Mouse (Mus musculus) megakaryocyte-erythroid progenitor cell, adult 5-6 weeks (primary cell): ENCODE measurements around the gene Selenof. TPM values are rescaled to one million over a fixed set of nuclear protein-coding genes. Genes with fewer than 3 reads are reported as not detected.

Source experiments
- ATAC-seq: replicated peaks from 2 replicates; pipeline ENCODE4 v1.8.0; 2016; ENCODE audit warnings: mild to moderate bottlenecking, inconsistent platforms; ENCODE audit not compliant: severe bottlenecking, poor library complexity, low FRiP score, low TSS enrichment
- total RNA-seq, 2 experiments: library from RNA; stranded (forward) in 1 of 2; stranded (reverse) in 1 of 2; fragments of 200-1000, 215-1000 nt in 1 of 2; fragments of >200 nt in 1 of 2; fragmentation: Nextera tagmentation in 1 of 2; gene quantifications; 2 replicates each; pipeline ENCODE4 v1.2.3; 2014 to 2017

The Selenof gene
- total RNA-seq, 2 experiments from 2014 or later: 228 to 570 TPM

- no peak for ATAC-seq
Observed at GRCm38 (mm10) chr3:144558274-144558673, 11.8 kb upstream of the Selenof start.

GRCm38 (mm10) chr3:144561511-144562250, 8.4 kb upstream of the Selenof start:
- peak; percentile 73 for ATAC-seq

GRCm38 (mm10) chr3:144563916-144564315, 6.2 kb upstream of the Selenof start:
- no peak for ATAC-seq

GRCm38 (mm10) chr3:144565212-144565611, 4.9 kb upstream of the Selenof start:
- ATAC-seq: no peak

GRCm38 (mm10) chr3:144568861-144569361, 1.2 kb upstream of the Selenof start:
- no peak for ATAC-seq

GRCm38 (mm10) chr3:144569401-144569971, 618 bp upstream of the Selenof start:
- ATAC-seq: peak; percentile 9

GRCm38 (mm10) chr3:144570816-144571487, 848 bp downstream of the Selenof start:
- no peak for ATAC-seq

GRCm38 (mm10) chr3:144574256-144574655, 4.2 kb downstream of the Selenof start:
- no peak for ATAC-seq

- no peak for ATAC-seq
Observed at GRCm38 (mm10) chr3:144577366-144578340, 7.5 kb downstream of the Selenof start.

- ATAC-seq: no peak
Observed at GRCm38 (mm10) chr3:144578921-144579320, 8.8 kb downstream of the Selenof start.

GRCm38 (mm10) chr3:144579796-144580195, 9.7 kb downstream of the Selenof start:
- no peak for ATAC-seq

- ATAC-seq: no peak
Observed at GRCm38 (mm10) chr3:144580281-144580680, 10.2 kb downstream of the Selenof start.

- no peak for ATAC-seq
Observed at GRCm38 (mm10) chr3:144581842-144582241, 11.7 kb downstream of the Selenof start.

- peak; percentile 56 for ATAC-seq
Observed at GRCm38 (mm10) chr3:144582306-144582705, 12.2 kb downstream of the Selenof start.

GRCm38 (mm10) chr3:144583789-144584188, 13.7 kb downstream of the Selenof start:
- ATAC-seq: no peak

- ATAC-seq: no peak
Observed at GRCm38 (mm10) chr3:144584789-144585553, 14.9 kb downstream of the Selenof start.

GRCm38 (mm10) chr3:144586731-144587130, 16.6 kb downstream of the Selenof start:
- no peak for ATAC-seq

- no peak for ATAC-seq
Observed at GRCm38 (mm10) chr3:144589189-144589890, 19.2 kb downstream of the Selenof start.
